Mouse (Mus musculus) heart, embryonic 10.5 days (tissue): ENCODE data around the gene Isoc2a. TPM values are rescaled to one million over a fixed set of nuclear protein-coding genes. Genes with fewer than 3 reads are reported as not detected.
"Not testable (repeated sequence)": the region's sequence is repeated elsewhere in the genome, so short reads cannot be mapped to it uniquely, and the experiment has no call there.

ENCODE experiments used
- DNase-seq: peaks from one replicate; pipeline ENCODE4 v3.0.0-alpha.2; 2017; ENCODE audit warnings: low spot score
- H3K27ac ChIP-seq: fragments of 300-500 bp; sonication (generic); 2 replicates; pipeline ENCODE4 v1.5.1; 2016; ENCODE audit warnings: mild to moderate bottlenecking
- H3K27me3 ChIP-seq: fragments of 300-500 bp; sonication (generic); 2 replicates; pipeline ENCODE4 v1.6.1; 2016; ENCODE audit warnings: mild to moderate bottlenecking; ENCODE audit not compliant: poor library complexity, insufficient read depth, severe bottlenecking
- H3K36me3 ChIP-seq: fragments of 300-500 bp; sonication (generic); 2 replicates; pipeline ENCODE4 v1.6.1; 2016; ENCODE audit warnings: mild to moderate bottlenecking, moderate library complexity
- H3K4me1 ChIP-seq: fragments of 300-500 bp; sonication (generic); 2 replicates; pipeline ENCODE4 v1.6.1; 2016; ENCODE audit warnings: mild to moderate bottlenecking
- H3K4me3 ChIP-seq: fragments of 300-500 bp; sonication (generic); 2 replicates; pipeline ENCODE4 v1.5.1; 2016; ENCODE audit warnings: mild to moderate bottlenecking, moderate library complexity
- H3K9me3 ChIP-seq: fragments of 300-500 bp; sonication (generic); 2 replicates; pipeline ENCODE4 v1.6.1; 2016; ENCODE audit warnings: mild to moderate bottlenecking, moderate library complexity
- WGBS: fragments of 180-500 bp; shearing (Covaris S2); methylation state at CpG from one replicate; pipeline ENCODE4 v1.1.7; 2016; 5-methylcytosine and 5-hydroxymethylcytosine counted together
- polyA plus RNA-seq: library from polyadenylated mRNA; unstranded; fragments of >200 nt; fragmentation: Nextera tagmentation; extraction: Ambion mirVana; gene quantifications from 2 replicates; pipeline ENCODE4 v1.2.1, GENCODE M21; 2016

Isoc2a gene
- polyA plus RNA-seq, 1 experiment from 2014 or later: 1.3 TPM

DNA sequence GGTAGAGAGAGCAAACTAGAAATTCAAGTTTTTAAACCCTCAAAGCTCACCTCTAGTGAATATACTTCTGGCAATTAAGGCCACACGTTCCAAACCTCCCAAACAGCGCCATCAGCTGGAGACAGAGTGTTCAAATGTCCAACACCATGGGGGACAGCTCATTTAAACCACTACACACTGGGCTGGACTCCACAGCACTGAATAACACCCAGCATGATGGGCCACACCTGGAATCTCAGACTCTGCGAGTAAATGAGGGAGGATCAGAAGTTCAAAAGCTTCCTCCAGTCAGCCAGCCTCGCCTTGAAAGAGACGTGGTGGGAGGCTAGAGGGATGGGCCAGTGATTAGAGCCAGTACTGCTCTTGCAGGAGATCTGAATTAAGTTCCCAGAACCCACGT, 6.8 kb upstream of the Isoc2a start, which contains the start of gene Isoc2b:
Isoc2b (minus strand) TSS at position 126 of the 400 bp plus-strand sequence.
- 50% methylated on average over 6 of the region's 6 CpGs for WGBS
- no peak within 1 kb of the TSS for H3K4me3 ChIP-seq

GRCm38 (mm10) chr7:4877226-4877625, 273 bp downstream of the Isoc2a start:
- H3K27ac ChIP-seq: peak overlapping the region; percentile 78
- DNase-seq: no peak
- WGBS: 11% methylated on average over 11 of the region's 11 CpGs
- no peaks in the 10 kb centered on the region for H3K27me3 ChIP-seq
- peaks cover 8% of the 10 kb centered on the region for H3K4me1 ChIP-seq
- H3K9me3 ChIP-seq: no peaks in the 10 kb centered on the region
- H3K36me3 ChIP-seq: no peaks in the 10 kb centered on the region
- peak overlapping the region; percentile 66 for H3K4me3 ChIP-seq

More for the DNA sequence above, 6.8 kb upstream of the Isoc2a start, which contains the start of gene Isoc2b:
- DNase-seq: no peak
- Histone ChIP-seq H3K36me3 (no peaks in the 10 kb centered on the region), H3K27me3 (no peaks in the 10 kb centered on the region), H3K27ac (no peak within 1 kb of the TSS), H3K4me1 (peaks cover 9% of the 10 kb centered on the region), H3K9me3 (no peaks in the 10 kb centered on the region)

- peaks cover 3% of the 10 kb centered on the region; the same call in 1 of the 2 replicates for H3K36me3 ChIP-seq
- H3K27ac ChIP-seq: no peak overlapping the region
- no peak for DNase-seq
- no peaks in the 10 kb centered on the region for H3K9me3 ChIP-seq
- no peak overlapping the region for H3K4me3 ChIP-seq
- peaks cover 8% of the 10 kb centered on the region for H3K4me1 ChIP-seq
- H3K27me3 ChIP-seq: no peaks in the 10 kb centered on the region
These were observed 1.2 kb downstream of the Isoc2a start for GRCm38 (mm10) chr7:4878186-4878585.

DNA sequence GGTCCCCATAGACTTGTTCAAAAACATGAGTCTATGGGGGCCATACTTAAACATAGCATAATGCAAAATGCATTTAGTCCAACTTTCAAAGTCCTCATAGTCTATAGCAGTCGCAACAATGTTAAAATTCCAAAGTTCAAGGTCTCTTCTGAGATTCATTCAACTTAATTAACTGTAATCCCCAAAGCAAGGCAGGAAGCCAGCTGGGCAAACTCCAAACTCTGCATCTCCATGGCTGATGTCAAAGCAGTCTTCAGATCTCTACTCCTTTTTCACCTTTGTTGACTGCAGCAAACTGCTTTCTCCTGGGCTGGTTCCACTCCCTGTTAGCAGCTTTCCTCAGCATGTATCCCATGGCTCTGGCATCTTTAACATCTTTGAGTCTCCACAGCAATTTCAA, 2.1 kb downstream of the Isoc2a start:
- 80% methylated on average over 1 of the region's 1 CpGs for WGBS
- not testable (repeated sequence) for H3K36me3 ChIP-seq, DNase-seq, H3K27ac ChIP-seq, H3K9me3 ChIP-seq, H3K4me1 ChIP-seq, H3K4me3 ChIP-seq, H3K27me3 ChIP-seq

DNA sequence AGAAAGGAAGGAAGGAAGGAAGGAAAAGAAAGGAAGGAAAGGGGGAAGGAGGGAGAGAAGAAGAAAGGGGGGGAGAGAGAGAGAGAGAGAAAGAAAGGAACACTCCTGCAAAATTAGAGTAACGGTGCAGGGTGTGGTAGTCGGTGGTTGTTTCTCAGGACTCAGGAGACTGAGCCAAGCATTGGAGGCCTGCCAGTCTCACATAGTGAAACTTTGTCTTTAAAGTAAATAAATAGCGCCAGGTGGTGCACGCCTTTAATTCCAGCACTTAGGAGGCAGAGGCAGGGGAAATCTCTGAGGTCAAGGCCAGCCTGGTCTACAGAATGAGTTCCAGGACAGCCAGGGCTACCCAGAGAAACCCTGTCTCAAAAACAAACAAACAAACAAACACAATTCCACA, 9.7 kb downstream of the Isoc2a start:
- Histone ChIP-seq H3K27ac (no peak overlapping the region), H3K36me3 (peaks cover 8% of the 10 kb centered on the region; the same call in 1 of the 2 replicates), H3K27me3 (no peaks in the 10 kb centered on the region), H3K4me3 (no peak overlapping the region), H3K9me3 (no peaks in the 10 kb centered on the region), H3K4me1 (no peaks in the 10 kb centered on the region)
- WGBS: 76% methylated on average over 4 of the region's 4 CpGs
- DNase-seq: no peak

- no peak overlapping the region for H3K27ac ChIP-seq
- no peak overlapping the region for H3K4me3 ChIP-seq
- no peak for DNase-seq
- H3K9me3 ChIP-seq: no peaks in the 10 kb centered on the region
- 62% methylated on average over 11 of the region's 11 CpGs for WGBS
- H3K4me1 ChIP-seq: peaks cover 12% of the 10 kb centered on the region
- peaks cover 8% of the 10 kb centered on the region; the same call in 1 of the 2 replicates for H3K36me3 ChIP-seq
- H3K27me3 ChIP-seq: peaks cover 6% of the 10 kb centered on the region; the same call in 1 of the 2 replicates
These were observed 18.2 kb downstream of the Isoc2a start for GRCm38 (mm10) chr7:4895186-4895585.

DNA sequence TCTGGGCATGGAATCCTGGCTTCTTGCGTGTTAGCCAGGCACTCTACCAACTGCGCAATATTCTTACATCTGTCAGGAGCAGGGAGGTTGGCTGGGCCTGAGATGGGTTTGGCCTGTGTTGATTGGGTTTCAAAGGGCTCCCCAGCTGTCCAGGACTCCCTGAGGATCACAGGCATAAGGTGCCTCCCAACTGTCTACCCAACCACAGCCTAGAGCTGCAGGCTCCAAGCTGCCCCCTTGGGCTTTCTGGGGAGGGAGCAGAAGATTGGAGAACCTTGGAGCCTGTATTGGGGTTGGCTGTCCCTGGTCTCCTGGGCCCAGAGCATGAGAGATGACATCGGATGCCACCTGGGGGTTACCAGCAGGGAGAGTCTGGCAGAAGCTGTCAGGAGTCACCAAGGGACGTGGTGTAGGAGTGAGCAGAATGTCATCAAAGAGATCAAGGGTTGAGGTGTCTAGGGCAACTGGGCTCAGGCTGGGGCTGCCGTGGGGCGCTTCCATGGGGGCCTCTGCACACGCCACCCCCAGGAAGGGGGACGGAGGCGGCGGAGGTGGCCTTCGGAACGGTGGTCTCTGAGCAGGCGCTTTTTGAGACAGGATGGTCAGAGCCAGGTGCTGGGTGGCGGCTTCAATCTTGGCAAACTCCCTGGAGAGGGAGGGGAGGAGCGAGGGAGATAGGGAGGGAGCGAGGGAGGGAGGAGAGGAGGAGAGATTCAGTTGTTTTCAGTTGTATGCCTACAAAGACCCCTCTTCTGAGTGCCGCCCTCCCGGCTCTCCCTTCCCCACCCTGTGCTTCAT, 22.1 kb downstream of the Isoc2a start:
- Histone ChIP-seq H3K4me3 (peak overlapping the region; percentile 51), H3K27me3 (peaks cover 6% of the 10 kb centered on the region; the same call in 1 of the 2 replicates), H3K36me3 (no peaks in the 10 kb centered on the region), H3K4me1 (peaks cover 12% of the 10 kb centered on the region), H3K27ac (peak overlapping the region; percentile 87), H3K9me3 (peaks cover 3% of the 10 kb centered on the region)
- no peak for DNase-seq
- 15% methylated on average over 17 of the region's 18 CpGs for WGBS

DNA sequence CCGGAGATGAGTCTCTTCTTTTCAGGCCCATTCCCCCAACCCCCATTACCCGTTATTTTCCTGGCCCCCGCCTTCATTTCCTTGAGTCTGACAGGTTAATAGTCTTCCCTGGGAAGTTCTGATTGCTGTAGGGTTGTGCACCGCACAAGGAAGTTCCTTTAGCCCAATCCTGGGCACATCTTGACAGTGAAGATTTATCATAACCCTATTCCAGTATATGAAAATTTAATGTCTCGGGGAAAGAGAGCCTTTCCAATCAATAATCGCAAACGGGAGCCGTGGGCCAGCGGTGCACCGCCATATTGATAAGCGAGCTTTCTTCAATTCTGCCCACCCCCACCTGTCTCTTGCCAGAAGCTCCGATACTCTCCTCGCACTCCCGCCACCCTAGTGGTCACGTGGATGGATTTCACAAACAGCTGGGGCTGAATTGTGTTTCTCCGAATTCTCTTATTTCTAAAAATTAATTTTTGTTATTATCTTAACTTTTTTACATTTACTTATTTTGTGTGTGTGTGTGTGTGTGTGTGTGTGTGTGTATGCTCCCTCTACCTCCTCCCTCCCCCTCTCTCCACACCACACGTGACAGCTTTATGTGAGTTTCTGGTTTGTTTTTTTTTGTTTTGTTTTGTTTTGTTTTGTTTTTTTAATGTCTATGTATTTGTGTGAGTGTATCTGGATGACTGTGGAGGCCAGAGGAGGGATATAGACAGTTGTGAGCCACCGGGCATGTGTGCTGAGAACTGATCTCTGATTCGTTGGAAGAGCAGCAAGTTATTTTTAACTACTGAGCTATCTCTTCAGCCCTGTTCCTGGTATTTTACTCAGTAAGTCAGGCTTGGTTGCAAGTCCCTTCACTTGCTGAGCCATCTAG, 22.9 kb downstream of the Isoc2a start:
- peak overlapping the region; percentile 51 for H3K4me3 ChIP-seq
- no peaks in the 10 kb centered on the region for H3K36me3 ChIP-seq
- H3K27ac ChIP-seq: peak overlapping the region; percentile 87
- no peak for DNase-seq
- H3K27me3 ChIP-seq: peaks cover 6% of the 10 kb centered on the region; the same call in 1 of the 2 replicates
- WGBS: 7% methylated on average over 19 of the region's 19 CpGs
- peaks cover 12% of the 10 kb centered on the region for H3K4me1 ChIP-seq
- peaks cover 3% of the 10 kb centered on the region for H3K9me3 ChIP-seq

DNA sequence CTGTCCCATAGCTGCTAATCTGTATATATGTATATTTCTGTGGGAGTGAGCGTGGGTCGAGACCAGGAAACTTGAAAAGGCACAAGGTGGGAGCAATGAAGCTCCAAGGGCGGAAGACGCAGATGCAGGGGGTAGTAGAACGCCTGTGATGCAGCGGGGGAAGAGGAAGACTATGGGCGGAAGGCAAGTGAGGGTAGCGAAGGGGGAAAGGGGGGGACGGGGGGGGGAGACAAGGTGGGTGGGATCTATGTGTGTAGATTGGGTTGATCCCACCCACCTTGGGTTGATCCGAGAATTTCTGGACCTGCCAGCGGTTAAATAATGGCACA, 23.5 kb downstream of the Isoc2a start:
- Histone ChIP-seq H3K4me3 (peak overlapping the region; percentile 51), H3K27me3 (peaks cover 6% of the 10 kb centered on the region; the same call in 1 of the 2 replicates), H3K36me3 (no peaks in the 10 kb centered on the region), H3K4me1 (peaks cover 12% of the 10 kb centered on the region), H3K27ac (peak overlapping the region; percentile 87), H3K9me3 (peaks cover 3% of the 10 kb centered on the region)
- 19% methylated on average over 11 of the region's 11 CpGs for WGBS
- DNase-seq: no peak

DNA sequence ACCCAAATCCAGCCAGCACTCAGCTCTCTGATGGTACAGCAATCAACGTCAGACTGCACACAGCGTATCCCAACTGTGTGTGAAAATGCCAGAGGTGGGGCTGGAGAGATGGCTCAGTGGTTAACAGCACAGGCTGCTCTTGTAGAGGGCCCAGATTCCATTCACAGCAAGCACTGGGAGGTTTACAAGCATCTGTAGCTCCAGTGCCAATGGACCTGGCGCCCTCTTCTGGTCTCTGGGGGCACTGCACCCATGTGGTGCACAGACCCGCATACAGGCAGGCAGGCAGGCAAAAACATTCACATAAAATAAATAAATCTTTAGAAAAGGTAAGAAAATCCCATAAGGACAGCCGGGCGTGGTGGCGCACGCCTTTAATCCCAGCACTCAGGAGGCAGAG, 24.2 kb downstream of the Isoc2a start:
- 41% methylated on average over 8 of the region's 8 CpGs for WGBS
- no peaks in the 10 kb centered on the region for H3K36me3 ChIP-seq
- DNase-seq: no peak
- peak overlapping the region; percentile 51 for H3K4me3 ChIP-seq
- H3K4me1 ChIP-seq: peaks cover 12% of the 10 kb centered on the region
- H3K27ac ChIP-seq: 0 out of 2 replicates have a peak overlapping the region, but pooled peaks have one; percentile 87
- H3K9me3 ChIP-seq: peaks cover 3% of the 10 kb centered on the region
- peaks cover 6% of the 10 kb centered on the region; the same call in 1 of the 2 replicates for H3K27me3 ChIP-seq

GRCm38 (mm10) chr7:4902404-4902803, 25.5 kb downstream of the Isoc2a start:
- no peak for DNase-seq
- peaks cover 6% of the 10 kb centered on the region; the same call in 1 of the 2 replicates for H3K27me3 ChIP-seq
- WGBS: 79% methylated on average over 9 of the region's 9 CpGs
- no peaks in the 10 kb centered on the region for H3K36me3 ChIP-seq
- peaks cover 9% of the 10 kb centered on the region for H3K4me1 ChIP-seq
- no peak overlapping the region for H3K4me3 ChIP-seq
- peaks cover 3% of the 10 kb centered on the region for H3K9me3 ChIP-seq
- no peak overlapping the region for H3K27ac ChIP-seq

GRCm38 (mm10) chr7:4906466-4906950, 29.6 kb downstream of the Isoc2a start, which contains the start of gene Gm36210:
TSS of gene Gm36210 (minus strand) at chr7:4906516.
- WGBS: 54% methylated on average over 10 of the region's 10 CpGs
- Histone ChIP-seq H3K4me3 (no peak within 1 kb of the TSS), H3K9me3 (no peaks in the 10 kb centered on the region), H3K36me3 (no peaks in the 10 kb centered on the region), H3K4me1 (no peaks in the 10 kb centered on the region), H3K27me3 (no peaks in the 10 kb centered on the region; the same call in 1 of the 2 replicates), H3K27ac (no peak within 1 kb of the TSS)
- DNase-seq: no peak
